Mouse (Mus musculus) cerebellum, adult 18-20 months (tissue): Measurements from ENCODE around the gene Ncan.
"Not testable (repeated sequence)": the region's sequence is repeated elsewhere in the genome, so short reads cannot be mapped to it uniquely, and the experiment has no call there.

Source experiments
- DNase-seq, 2 experiments: peaks; one replicate each; pipeline ENCODE4 v3.0.0; 2021

The Ncan gene

DNA sequence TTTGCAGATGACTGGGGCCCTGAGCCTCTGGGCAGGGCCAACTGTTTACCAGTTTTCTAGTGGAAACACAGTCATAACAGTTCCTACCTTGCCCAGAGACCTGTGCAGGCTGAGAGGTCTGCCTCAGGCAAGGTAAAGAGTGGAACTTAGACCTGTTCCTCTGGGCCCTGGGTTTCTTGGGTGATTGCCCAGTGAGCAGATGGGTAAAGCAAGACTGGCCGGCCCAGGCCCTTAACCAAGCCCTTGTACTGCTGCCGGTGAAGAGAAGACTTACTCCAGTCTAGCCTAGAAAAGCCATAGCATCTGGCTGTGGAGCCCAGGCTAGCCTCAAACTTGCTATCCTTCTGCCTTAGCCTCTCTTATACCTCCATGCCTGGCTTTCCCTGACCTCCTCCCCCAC lies 38.7 kb downstream of the Ncan start:
- DNase-seq: peak; percentile 37 to 44

- no peak for DNase-seq
Observed at GRCm38 (mm10) chr8:70073682-70074081, 47.0 kb downstream of the Ncan start.

DNA sequence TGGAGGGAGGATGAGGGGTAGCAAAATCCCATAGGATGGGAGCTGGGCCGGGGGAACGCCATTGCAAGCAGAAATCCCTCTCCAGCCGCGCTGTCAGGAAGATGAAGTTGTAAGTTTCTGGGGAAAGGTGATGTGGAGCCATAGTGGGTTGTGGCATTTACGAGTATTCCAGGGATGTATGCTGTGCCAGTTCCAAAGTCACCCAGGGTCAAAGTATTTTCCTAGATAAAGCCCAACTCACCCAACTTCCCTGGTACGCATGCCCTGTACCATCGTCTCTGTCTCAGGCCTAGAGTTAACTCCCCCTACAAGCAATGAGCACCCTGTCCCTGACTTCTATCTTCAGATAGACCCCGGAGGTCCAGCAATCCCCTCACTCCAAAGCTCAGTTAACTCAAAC lies 47.6 kb downstream of the Ncan start:
- no peak for DNase-seq

DNA sequence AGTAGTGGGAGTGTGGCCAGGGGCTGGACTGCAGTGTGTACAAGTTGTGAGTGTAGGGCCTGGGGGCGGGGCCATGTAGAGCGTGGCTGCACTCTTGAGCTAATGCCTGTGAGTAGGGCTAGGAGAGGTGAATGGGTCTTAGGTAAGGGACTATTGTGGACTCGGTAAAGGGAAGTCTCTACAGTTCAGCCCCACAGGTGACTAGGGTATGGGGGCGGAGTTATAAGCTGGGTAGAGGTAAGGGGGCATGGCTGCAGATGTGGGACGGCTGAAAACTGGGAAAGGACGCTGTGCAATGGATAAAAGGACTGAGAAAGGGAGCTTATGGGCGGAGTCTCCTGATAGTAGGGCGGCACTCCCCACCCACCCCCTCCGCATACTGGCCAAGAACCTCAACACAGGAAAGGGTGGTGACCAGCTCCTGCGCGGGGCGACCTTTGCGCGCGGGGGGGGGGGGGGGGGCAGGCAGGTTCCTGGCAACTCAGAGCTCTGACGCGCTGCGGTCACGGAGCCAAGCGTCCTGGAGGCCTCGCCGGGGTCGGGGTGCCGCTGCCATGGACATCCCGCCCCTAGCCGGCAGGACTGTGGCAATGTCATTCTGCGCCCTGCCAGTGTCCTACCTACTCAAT lies 48.1 kb downstream of the Ncan start, which contains the start of gene Tm6sf2:
Gene Tm6sf2 (plus strand): TSS at position 484 of the 629 bp plus-strand sequence.
- no peak for DNase-seq

- no peak for DNase-seq
Observed at GRCm38 (mm10) chr8:70071836-70072440, 48.7 kb downstream of the Ncan start.

DNA sequence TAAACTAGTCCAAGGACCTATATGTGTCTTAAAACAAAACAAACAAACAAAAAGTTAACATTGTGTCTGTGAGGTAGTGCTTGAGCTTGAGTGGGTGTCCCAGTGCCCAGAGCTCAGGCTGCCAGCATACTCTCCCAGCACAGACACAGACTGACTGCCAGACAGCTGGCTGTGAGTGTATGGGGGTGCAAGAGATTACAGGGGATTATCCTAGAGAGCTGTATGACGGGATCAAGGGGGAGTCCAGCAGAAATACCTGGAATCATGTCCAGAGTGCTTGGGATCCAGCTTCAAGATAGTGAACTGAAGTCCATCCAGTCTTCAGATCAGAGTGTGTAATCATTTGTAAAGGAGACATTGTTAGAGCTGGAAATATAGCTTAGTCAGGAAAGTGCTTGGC lies 63.0 kb downstream of the Ncan start:
- DNase-seq: no peak

- not testable (repeated sequence) for DNase-seq
Observed at GRCm38 (mm10) chr8:70050434-70050833, 70.2 kb downstream of the Ncan start.

- DNase-seq: no peak
Observed at GRCm38 (mm10) chr8:70049662-70050061, 71.0 kb downstream of the Ncan start.

DNA sequence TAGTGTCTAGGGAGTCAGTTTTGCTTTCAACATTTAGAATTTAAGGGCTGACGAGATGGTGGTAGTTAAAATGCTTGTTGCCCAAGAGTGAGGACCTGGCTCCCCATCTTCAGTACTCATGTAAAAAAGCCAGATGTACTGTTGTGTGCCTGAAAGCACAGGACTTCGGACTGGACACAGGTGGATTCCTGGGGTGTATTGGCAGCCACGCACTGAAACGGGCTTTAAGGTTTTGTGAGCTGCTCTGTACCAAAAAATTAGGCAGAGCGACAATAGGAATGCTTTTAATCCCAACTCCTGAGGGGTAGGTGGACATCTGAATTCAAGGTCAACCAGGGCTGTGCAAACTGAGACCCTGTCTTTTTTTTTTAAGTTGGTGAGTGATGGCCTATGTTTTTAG lies 76.7 kb downstream of the Ncan start:
- DNase-seq: no peak
